Mouse (Mus musculus) heart, adult 2 months (tissue): Measurements from ENCODE around the gene St8sia1. TPM values are rescaled to one million over a fixed set of nuclear protein-coding genes. Genes with fewer than 3 reads are reported as not detected.

Source experiments
- DNase-seq, 2 experiments: peaks; one replicate each; pipeline ENCODE4 v3.0.0; 2021
- H3K27ac ChIP-seq: fragments of 200-600 bp; 2 replicates; pipeline ENCODE4 v1.8.1; 2022
- H3K27me3 ChIP-seq: fragments of 200-500 bp; 2 replicates; pipeline ENCODE4 v1.6.1; 2012; ENCODE audit warnings: mild to moderate bottlenecking, low read length, inconsistent platforms, mixed read lengths; ENCODE audit not compliant: control insufficient read depth, insufficient read depth
- H3K36me3 ChIP-seq: fragments of 200-500 bp; 2 replicates; pipeline ENCODE4 v1.6.1; 2012; ENCODE audit warnings: low read length, inconsistent platforms; ENCODE audit not compliant: control insufficient read depth, insufficient read depth
- H3K4me1 ChIP-seq: fragments of 200-500 bp; 2 replicates; pipeline ENCODE4 v1.6.1; 2011; ENCODE audit warnings: low read length; ENCODE audit not compliant: control insufficient read depth, insufficient read depth
- H3K4me3 ChIP-seq: fragments of 200-600 bp; 2 replicates; pipeline ENCODE4 v1.8.1; 2022
- H3K79me2 ChIP-seq: fragments of 200-500 bp; replicated peaks from 2 replicates; pipeline ENCODE4 v1.6.1; 2012; ENCODE audit warnings: mild to moderate bottlenecking, inconsistent platforms, low read length, moderate library complexity, mixed read lengths; ENCODE audit not compliant: control insufficient read depth, insufficient read depth
- H3K9ac ChIP-seq: fragments of 200-500 bp; 2 replicates; pipeline ENCODE4 v1.6.1; 2012; ENCODE audit warnings: low read depth, mild to moderate bottlenecking, control low read depth, inconsistent platforms, low read length, mixed read lengths
- CTCF ChIP-seq: fragments of 200-600 bp; IDR thresholded peaks from 2 replicates; pipeline ENCODE4 v1.8.1; 2022; ENCODE audit warnings: antibody characterized with exemption, mild to moderate bottlenecking, moderate library complexity
- EP300 ChIP-seq: fragments of 200-500 bp; IDR thresholded peaks from 2 replicates; pipeline ENCODE4 v1.6.1; 2011; ENCODE audit warnings: low read depth, low read length, control low read depth; ENCODE audit not compliant: insufficient read depth
- POLR2A ChIP-seq: fragments of 200-500 bp; IDR thresholded peaks from 2 replicates; pipeline ENCODE4 v1.6.1; 2011; ENCODE audit warnings: mild to moderate bottlenecking, low read depth, low read length, control low read depth; ENCODE audit not compliant: insufficient read depth
- WGBS: fragments of 180-500 bp; shearing (Covaris S2); methylation state at CpG from one replicate; pipeline ENCODE4 v1.1.7; 2018; 5-methylcytosine and 5-hydroxymethylcytosine counted together
- intact Hi-C: fragments of 180-260 bp; cut with DNase I; formaldehyde crosslinking; loops from one replicate; pipeline ENCODE4 v1.15.1; 2025
- polyA plus RNA-seq: library from polyadenylated mRNA; depleted of rRNA; stranded (reverse); fragments of >200 nt; gene quantifications from 2 replicates; pipeline ENCODE4 v1.2.3, GENCODE M21; 2012
- total RNA-seq, 2 experiments: library from RNA; stranded (reverse); gene quantifications; 2 replicates each; pipeline ENCODE4 v1.2.3; 2021

The St8sia1 gene
- total and polyA plus RNA-seq, 3 experiments = 0.10 to 0.11 (median 0.10) TPM

DNA sequence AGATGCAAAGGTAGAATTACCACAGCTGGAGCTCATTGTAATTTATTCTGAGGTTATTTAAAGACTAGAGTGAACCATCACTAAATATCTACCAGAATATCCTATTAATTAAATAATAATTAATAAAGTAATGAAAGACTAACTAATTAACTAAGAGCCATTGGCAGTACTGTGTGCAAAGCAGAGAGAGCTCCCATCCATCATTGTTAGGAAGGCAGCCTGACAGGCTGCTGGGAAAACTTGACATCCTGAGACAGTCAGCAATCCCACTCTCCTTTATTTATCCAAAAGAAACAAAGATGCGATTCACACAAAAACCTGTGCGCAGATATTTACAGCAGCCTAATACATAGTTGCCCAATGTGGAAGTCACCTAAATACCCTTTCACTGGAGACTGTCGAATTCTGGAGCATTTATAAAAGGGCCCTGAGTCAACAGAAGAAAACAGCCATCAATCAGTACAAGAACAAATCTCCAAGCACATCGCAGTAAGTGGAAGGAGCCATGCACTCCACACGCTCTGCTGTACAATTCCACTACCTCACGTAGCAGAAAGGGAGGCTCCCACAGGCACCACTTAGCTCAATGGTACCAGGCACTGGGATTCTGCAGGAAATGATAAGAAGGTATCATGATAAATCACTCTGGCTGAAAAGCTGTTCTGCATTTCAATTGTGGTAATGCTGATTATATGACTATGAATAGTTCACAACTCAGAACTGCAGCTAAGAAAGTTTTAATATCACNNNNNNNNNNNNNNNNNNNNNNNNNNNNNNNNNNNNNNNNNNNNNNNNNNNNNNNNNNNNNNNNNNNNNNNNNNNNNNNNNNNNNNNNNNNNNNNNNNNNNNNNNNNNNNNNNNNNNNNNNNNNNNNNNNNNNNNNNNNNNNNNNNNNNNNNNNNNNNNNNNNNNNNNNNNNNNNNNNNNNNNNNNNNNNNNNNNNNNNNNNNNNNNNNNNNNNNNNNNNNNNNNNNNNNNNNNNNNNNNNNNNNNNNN is 15.7 kb upstream of the St8sia1 start:
- H3K27ac ChIP-seq = no peak overlapping the region
- no peak for DNase-seq
- no peak for TF ChIP-seq EP300
- TF ChIP-seq POLR2A = no peak
- TF ChIP-seq CTCF = no peak
- no peaks in the 10 kb centered on the region for H3K4me1 ChIP-seq
- no peaks in the 10 kb centered on the region for H3K79me2 ChIP-seq
- no peak overlapping the region for H3K9ac ChIP-seq
- intact Hi-C loops = no loop called here
- WGBS = 30% methylated on average over 6 of the region's 6 CpGs
- H3K4me3 ChIP-seq = no peak overlapping the region
- no peaks in the 10 kb centered on the region for H3K36me3 ChIP-seq
- no peaks in the 10 kb centered on the region for H3K27me3 ChIP-seq

DNA sequence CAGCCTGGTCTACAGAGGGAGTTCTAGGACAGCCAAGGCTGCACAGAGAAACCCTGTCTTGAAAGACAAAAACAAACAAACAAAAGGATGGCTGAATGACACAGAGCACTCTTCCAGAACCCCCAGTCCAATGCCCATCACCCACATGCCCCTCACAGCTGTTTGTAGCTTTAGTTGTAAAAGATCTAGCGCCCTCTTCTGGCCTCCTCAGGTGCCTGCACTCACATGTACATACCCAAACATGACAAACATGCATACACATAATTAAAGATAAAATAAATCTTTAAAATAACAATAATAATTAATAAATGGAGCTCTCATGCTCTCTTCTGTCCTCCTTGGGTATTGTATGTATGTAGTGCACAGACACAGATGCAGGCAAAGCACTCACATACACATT is 13.0 kb upstream of the St8sia1 start:
- DNase-seq = no peak
- TF ChIP-seq POLR2A = no peak
- TF ChIP-seq CTCF = 0 out of 2 replicates have a peak, but pooled peaks have one; percentile 10
- TF ChIP-seq EP300 = no peak
- H3K4me3 ChIP-seq = no peak overlapping the region
- no peaks in the 10 kb centered on the region for H3K4me1 ChIP-seq
- no peaks in the 10 kb centered on the region for H3K79me2 ChIP-seq
- WGBS = 57% methylated on average over 1 of the region's 1 CpGs
- intact Hi-C loops = no loop called here
- no peak overlapping the region for H3K27ac ChIP-seq
- no peaks in the 10 kb centered on the region for H3K27me3 ChIP-seq
- no peak overlapping the region for H3K9ac ChIP-seq
- no peaks in the 10 kb centered on the region for H3K36me3 ChIP-seq

DNA sequence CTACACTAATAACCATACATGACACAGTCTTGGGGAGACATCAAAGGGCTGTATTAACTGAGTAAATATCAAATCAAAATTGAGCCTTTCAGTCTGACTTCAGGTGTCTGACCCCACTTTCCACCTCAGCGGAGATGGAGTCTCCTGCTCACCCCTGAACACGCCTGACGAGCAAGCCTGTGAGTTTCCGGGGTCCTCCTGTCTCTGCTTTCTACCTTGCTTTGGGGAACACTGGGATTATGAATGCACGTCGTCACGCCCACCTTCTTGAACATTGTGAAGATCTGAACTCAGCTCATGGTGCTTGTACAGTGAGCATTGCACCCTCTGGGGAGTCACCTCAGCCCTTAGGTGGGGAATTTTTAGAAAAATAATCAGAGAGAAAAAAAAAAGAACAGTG is 9.0 kb upstream of the St8sia1 start:
- H3K27ac ChIP-seq = no peak overlapping the region
- intact Hi-C loops = no loop called here
- no peak for DNase-seq
- no peaks in the 10 kb centered on the region for H3K36me3 ChIP-seq
- TF ChIP-seq CTCF (no peak), POLR2A (no peak), EP300 (no peak)
- H3K79me2 ChIP-seq = no peaks in the 10 kb centered on the region
- H3K4me1 ChIP-seq = no peaks in the 10 kb centered on the region
- no peak overlapping the region for H3K4me3 ChIP-seq
- WGBS = 91% methylated on average over 7 of the region's 7 CpGs
- H3K27me3 ChIP-seq = no peaks in the 10 kb centered on the region
- no peak overlapping the region for H3K9ac ChIP-seq

DNA sequence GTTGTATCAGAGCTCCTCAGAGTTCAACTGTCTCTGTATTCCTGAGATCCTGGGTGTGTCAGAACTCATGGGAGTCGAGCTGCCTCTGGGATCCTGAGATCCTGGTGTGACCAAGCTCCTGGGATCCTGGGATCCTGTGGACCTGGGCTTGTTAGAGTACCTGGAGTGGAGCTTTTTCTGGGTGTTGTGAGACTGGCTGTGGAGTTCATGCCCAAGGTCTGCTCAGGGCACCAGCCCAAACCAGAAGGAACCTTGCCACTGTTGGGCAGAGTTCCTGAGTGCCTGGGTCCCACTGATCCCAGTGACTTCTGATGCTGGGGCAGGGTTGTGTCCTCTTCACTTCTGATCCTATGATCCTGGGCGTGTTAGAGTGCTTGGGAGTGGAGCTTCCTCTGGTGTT is 8.0 kb upstream of the St8sia1 start:
- intact Hi-C loops = no loop called here
- 46% methylated on average over 2 of the region's 2 CpGs for WGBS
- no peaks in the 10 kb centered on the region for H3K27me3 ChIP-seq

DNA sequence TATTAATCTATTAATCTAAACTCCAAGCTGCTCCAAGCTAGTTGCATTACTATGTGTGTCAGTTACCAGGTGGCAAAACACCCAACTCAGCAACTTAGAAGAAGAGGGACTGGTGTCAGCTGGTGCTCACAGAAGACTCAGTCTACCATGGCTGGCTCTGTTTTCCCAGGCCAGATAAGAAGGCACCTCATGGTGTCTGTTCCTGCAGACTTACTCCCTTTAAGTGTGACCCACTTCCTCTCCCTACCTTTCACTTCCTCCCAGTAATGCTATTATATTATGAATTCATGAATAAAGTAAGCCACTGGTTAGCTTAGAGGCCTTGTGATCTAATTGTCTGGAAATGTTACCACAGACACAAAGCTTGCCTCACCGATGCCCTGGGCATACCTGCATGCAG is 3.2 kb upstream of the St8sia1 start:
- no peak overlapping the region for H3K9ac ChIP-seq
- intact Hi-C loops = loop anchor here (10.0 kb wide), 2 partner anchors 93 to 153 kb away; no protein-coding TSS in a partner anchor

More for the DNA sequence above, 8.0 kb upstream of the St8sia1 start:
- Histone ChIP-seq H3K9ac (no peak overlapping the region), H3K4me3 (no peak overlapping the region), H3K36me3 (no peaks in the 10 kb centered on the region), H3K4me1 (no peaks in the 10 kb centered on the region), H3K79me2 (no peaks in the 10 kb centered on the region), H3K27ac (no peak overlapping the region)
- no peak for DNase-seq
- TF ChIP-seq EP300 = no peak
- no peak for TF ChIP-seq POLR2A
- TF ChIP-seq CTCF = no peak

More for the DNA sequence above, 3.2 kb upstream of the St8sia1 start:
- Histone ChIP-seq H3K27me3 (peaks cover 6% of the 10 kb centered on the region), H3K4me3 (no peak overlapping the region), H3K36me3 (no peaks in the 10 kb centered on the region), H3K4me1 (no peaks in the 10 kb centered on the region), H3K79me2 (no peaks in the 10 kb centered on the region), H3K27ac (no peak overlapping the region)
- TF ChIP-seq EP300 (no peak), CTCF (no peak), POLR2A (no peak)
- 88% methylated on average over 1 of the region's 1 CpGs for WGBS
- no peak for DNase-seq
